Mouse (Mus musculus) small intestine, adult 2 months (tissue): ENCODE measurements around the gene Kbtbd4.

Experiments
- CTCF ChIP-seq: fragments of 200-500 bp; IDR thresholded peaks from 2 replicates; pipeline ENCODE4 v1.5.1; 2012; ENCODE audit warnings: low read depth, mild to moderate bottlenecking, control low read depth, inconsistent platforms, low read length, moderate library complexity, mixed read lengths; ENCODE audit not compliant: insufficient replicate concordance, insufficient read length; ENCODE audit errors: extremely low read depth
- POLR2A ChIP-seq: fragments of 200-500 bp; IDR thresholded peaks from 2 replicates; pipeline ENCODE4 v1.6.1; 2012; ENCODE audit warnings: low read depth, mild to moderate bottlenecking, control low read depth, inconsistent platforms, low read length, moderate library complexity

DNA sequence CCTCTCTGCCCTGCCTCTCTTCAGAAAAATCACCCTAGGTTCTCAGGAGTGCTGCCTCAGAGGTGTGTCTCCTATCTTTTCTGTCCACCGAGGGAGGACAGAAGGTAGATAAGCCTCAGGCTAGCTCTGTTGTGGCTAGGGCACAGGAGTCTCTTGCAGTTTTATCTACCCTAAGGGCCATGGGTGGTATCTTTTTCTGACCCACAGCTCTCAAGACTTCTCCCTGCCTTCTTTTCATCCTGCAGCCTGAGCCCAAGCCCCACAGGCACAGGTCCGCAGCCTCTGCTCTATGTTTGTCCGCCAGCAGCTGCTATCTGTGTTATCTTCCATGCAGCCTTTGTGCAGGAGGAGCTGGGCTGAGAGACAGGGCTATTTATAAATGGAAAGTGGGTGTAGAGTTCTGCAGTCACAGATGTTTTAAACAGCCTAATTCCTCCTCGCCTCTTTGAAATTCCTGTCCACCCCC, 34.4 kb upstream of the Kbtbd4 start:
- TF ChIP-seq POLR2A (no peak), CTCF (no peak)
